Mouse (Mus musculus) heart, adult 8-10 months (tissue): Measurements from ENCODE around the gene Trim2. TPM values are rescaled to one million over a fixed set of nuclear protein-coding genes. Genes with fewer than 3 reads are reported as not detected.

Experiments
- DNase-seq: peaks from one replicate; pipeline ENCODE4 v3.0.0; 2022; ENCODE audit warnings: low spot score
- total RNA-seq, 4 experiments: library from RNA; stranded (reverse); gene quantifications; 2 replicates each; pipeline ENCODE4 v1.2.4; 2022

Gene Trim2
- total RNA-seq, 4 experiments from 2014 or later: 4.9 to 8.2 (median 6.7) TPM

DNA sequence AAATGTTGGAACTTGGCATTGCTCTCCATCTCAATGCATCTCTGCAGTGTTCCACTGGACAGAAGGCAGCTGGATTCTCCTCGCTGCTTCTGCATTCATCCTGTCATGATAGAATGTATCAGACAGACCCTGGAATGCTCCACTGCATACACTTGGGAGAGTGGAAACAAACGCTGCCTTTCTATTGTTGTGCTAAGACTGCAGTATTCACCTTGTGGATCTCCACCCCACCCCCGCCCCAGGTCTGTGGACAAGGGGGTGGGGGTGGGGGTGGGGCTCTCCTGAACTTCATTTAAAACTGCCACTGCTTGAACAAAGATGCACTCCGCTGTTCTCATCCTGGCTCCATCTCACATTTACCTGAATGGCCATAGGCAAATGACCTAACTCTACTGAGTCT, 112.8 kb downstream of the Trim2 start:
- no peak for DNase-seq

DNA sequence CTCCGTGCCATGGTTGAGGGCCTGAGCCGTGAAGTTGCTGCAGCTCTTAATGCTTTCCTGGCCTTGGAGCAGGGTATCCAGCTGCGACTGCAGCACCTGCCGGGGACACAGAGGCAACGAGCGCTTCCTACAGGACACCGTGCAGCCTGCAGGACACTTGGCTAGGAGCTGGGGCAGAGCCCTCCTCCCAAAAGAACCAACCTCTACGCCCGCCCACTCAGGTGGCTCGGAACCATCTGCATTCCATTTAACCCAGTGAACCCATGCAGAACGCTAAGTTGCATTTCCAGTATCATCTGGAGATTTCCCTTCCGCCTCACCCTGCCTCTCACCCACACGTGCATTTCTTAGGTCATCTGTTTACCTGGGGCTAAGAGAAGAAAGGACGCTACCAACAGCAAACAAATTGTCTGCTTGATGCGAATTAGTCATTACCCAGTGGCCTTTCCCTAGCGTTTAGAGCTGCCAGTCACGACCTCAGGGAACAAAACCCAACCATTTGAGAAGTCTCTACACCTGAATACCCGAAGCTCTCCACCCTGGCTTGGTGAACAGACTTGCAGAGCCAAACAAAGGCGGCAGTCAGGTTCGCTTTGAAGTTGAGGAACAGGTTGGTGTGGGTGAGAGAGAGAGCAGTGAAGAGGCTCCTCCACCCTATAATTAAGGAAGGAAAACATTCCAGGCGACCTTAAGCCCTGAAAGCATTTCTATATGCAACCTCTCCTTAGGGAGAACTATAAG, 115.4 kb downstream of the Trim2 start:
- DNase-seq: no peak

DNA sequence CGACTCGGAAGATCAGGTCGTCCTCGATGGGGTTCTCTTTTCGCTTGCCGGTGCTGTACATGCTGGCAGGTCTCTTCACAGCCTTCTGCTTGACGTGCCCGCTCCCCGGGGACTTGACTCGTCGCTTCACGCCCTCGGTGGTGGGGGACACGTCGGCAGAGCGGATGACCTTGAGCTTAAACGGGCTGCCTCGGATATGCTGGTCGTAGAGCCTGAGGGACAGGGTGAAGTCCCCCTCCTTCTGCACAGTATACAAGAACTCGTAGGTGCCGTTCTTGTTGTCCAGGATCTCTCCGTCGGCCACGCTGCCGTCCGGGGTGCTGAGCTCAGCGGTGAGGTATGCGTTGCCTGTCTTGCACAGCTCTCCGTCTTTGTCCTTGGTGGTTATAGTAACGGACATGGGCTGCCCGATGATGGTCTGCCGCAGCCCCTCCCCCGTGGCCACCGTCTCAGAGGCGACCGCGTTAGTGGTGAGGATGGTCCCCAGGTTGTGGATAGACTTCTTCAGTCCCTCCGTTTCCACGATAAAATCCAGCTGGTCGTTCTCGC, 116.1 kb downstream of the Trim2 start:
- no peak for DNase-seq

DNA sequence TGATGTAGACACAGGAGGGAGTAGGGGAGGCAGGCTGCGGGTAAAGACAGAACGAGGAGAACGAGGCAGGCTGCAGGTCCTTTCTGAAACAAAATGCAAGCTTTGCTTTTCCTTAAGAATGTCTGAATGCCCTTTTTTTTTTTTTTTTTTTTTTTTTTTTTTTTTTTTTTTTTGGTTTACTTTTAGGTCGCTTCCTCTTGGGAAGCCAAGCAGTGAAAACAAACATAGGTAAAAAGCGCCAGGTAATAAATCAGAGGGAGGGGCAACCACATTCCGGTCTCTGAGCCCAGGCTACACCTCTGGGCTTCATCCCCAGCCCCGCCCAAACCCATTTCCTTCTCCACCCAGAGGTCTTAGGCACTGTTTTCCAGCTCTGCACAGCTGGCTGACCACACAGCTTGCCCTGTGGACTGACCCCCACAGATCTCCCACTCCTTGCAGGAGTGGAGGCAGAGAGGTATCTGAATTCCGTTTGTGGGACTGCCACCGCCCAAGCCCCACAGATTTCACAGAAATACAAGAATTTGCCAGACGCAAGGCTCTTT, 117.0 kb downstream of the Trim2 start:
- DNase-seq: no peak

DNA sequence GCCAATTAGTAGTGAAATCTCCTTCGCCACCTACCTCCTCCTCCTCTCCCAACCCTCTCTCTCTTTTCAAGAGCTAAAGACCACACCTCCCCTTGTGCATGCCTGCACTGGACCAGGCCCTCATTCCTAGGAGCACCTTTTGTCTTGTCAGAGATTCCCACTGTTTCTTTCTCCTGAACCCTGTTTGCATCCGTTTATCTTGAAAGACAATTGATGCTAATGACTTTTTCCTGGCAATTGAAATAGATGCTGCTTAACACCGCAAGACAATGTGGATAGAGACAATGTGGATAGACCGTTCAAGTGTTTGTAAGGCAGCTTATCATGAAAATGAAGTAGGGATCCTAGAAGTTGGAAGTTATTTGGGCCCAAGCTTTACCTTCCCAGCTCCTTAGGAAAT, 125.0 kb downstream of the Trim2 start:
- DNase-seq: no peak

DNA sequence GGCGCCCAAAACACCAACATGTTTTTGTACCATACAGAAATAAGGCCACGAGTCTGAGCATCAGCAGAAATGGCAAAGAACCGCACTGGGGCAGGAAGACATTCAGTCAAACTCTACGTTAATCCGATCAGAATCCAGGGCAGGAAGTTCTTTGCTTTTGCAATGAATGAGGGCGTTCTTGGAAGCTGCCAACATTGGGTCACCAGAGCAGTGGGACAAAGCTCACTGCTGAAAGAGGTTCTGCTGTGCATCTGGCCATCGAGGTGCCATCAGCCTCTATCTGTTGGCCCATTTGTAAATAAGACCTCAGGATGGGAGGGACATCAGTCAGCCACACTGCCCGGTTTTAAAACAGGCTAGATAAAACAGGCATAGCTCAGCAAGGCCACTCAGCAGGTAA, 125.6 kb downstream of the Trim2 start:
- DNase-seq: no peak

DNA sequence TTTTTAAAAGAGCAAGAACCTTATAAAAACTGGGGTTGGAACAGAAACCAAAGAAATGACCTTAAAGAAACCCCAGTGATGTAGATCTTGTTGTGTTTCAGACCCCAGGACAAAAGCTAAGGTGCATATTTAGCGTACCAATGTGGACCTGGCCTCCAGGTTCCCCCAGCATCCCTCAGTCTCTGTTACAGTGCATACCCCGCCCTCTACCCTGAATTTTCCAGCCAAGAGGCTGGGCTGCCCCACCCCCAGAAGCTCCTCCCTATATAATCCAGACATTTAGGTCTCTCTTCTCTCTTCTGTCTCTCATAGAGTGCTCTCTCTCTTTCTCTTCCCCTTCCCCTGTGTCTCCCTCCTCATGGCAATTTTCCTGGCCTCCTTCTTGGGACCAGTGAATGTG, 126.4 kb downstream of the Trim2 start:
- DNase-seq: no peak

DNA sequence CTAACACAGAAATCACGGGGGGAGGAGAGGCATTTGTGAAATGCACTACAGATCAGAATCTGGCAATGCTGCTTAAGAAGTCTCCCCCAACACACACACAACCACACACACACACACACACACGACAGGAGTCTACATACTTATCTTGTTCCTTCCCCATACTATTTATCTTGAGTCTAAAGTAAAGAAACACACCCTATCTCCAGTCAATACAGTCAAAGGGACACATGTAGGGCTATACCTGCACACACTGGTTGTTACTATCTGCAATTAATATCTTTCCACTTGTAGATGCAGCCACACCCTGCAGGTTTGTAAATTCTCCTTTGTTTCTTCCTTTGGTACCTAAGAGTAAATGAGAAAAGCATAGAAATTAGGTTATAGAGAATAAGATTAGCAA, 128.8 kb downstream of the Trim2 start:
- no peak for DNase-seq

DNA sequence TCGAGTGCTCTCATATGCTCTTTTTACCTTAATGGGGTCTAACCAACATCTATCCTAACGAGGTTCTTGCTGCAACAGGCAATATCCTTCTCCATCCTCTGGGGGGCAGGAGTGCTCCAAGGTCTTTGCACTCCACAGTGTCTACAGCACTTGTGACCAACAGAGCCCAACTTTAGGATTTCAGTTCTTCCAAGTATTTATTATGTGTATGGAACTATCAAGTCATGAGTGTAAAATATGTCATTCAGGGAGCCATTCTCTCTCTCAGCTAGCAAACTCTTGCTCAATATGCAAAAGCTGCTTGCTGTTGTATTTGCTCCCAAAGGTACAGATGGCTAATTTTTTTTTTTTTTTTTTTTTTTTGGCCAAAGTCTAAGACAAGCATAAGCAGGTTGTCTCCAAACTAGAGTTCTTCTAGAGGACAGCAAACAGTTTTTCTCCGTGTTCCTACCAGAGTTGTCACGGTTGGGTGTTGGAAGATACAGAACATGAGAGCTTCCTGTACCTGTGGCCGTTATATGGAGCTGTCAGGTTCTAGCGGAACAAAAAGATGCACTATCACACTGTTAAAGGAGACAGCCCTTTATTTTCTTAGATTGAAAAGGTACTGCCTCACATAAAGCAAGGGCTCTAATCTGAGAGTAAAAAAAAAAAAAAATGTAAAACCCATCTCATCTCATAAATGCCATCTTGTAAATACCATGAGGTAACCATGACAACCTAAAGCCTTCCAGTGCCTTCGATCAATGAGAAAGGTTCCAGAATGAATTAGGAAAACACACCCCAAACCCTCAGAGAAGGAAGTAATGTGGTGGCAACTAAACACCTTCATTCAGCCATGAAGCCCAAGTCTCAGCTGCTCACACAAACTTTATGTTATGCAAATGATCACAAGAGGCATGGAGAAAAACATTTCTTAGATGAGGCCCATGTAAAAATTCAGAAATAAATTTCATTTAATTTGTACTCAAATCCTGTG, 131.1 kb downstream of the Trim2 start:
- peak; percentile 74 for DNase-seq

DNA sequence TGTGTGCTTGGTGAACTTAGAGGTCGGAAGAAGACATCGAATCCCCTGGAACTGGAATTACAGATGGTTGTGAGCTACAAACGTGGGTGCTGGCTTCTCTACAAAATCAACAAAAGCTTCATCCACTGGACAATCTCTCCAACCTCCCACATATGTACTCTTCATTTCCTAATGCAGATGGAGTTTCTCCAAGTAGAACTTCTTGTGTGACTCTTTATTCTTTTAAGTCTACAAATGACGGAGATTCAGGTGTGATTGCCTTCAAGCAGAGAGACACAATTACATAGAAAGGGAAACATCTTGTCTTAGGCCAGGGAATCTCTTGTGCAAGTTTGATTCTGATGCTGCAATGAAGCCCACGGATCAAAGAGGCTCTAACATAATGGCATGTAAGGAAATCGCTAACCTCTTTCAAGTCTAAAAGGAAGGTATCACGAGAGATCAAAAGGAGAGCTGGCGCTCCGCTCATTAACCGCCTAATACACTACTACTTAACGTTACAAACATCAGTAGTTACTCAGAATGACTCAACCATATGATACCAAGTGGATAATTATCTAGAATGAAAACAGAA, 133.0 kb downstream of the Trim2 start, which contains the start of gene Gm6525:
Gene Gm6525, plus strand, starts transcription at position 524 of the 574 bp plus-strand sequence.
- DNase-seq: no peak

DNA sequence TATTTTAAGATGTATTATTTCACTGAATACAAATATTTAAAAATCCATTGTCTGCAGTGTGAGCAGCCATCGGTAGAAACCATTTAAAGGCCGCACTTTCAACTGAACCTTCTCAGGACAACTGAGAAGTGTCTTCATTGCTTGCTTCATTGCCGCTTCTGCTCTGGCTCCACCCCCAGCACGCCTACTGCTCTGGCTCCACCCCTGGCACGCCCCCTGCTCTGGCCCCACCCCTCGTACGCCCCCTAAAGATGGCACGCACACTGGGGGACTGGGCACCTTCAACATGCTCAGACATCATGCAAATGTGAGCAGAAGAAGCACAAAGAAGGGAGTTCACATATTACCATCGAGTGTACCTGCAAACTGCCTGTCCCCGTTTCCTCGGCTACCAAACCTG, 134.3 kb downstream of the Trim2 start:
- DNase-seq: no peak

DNA sequence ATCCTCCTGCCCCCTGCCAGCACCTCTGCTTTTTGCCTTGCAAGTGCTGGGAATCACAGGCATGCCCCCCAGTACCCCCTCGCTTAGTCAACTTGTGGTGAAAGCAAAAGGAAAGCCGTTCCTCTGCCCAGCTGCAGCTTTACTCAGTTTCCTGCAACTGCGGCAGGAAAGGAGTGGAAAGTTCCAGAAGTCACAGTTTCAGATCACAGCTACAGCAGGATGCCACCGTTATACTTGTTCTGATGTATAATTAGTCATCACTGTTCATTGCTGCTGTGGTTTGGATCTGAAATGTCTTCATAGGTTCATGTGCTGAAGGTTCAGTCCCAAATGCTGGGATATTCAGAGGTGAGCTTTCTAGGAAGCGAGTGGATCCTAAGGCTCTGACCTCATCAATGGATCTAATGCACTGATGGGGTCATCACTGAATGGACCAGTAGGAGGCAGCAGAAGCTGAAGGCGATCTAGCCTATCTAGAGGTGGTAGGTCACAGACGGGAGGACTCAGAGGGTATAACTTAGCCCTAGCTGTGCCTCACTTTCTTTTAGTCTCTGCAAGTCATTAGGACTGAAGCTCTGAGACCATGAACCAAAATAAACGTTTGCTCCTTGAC, 137.2 kb downstream of the Trim2 start:
- no peak for DNase-seq

DNA sequence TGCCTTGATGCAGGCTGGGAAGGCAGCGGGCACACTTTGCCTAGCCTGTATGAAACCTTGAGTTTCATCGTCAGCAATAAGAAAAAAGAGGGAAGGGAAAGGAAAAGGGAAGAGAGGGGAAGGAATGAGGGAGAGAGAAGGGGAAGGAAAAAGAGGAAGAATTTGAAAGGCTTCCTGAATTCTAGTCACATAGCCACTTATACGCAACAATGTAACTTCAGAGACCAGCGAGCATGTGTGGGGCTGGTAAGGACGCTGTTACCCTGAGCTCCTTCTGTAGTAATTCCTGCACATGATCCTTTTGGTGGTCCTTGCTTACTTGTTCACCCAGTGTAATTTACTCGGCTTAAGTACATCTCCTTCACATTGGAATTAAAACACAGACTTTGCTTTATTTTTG, 137.7 kb downstream of the Trim2 start:
- DNase-seq: no peak

DNA sequence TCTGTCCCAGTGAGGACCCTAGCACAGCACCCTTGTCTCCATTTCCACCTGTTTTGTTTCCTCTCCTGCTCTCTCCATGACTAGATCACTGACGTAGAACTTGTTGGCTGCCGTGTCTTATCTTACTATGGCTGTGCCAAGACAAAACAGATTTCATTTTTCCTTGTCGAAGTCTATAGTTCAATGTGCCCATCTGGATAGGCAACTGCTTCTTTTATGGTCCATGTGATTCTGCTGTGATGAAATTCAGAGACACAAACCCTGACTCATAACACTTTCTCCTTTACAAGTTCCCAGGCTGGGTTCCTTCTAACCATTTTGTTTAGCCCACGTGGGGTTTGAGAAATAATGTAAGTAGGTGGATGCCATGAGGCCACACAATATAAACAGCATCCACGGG, 140.6 kb downstream of the Trim2 start:
- no peak for DNase-seq

DNA sequence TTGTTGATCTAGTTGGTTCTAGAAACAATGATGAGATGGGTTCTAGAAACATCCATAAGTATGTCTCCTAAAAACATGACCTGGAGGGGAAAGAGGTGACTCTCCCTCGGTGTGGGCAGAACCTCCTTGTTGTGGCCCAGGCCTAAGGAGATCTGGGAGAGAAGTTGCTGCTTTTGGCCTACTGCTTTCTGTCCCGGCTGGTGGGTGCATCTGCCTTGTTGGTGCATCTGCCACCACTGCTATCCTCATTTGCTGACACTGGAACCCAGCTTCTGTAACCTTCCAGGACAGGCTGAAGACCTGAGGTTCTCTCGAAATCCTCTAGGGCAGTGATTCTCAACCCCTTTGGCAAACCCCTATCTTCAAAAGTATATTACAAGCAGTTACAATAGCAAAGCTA, 141.3 kb downstream of the Trim2 start:
- DNase-seq: no peak

DNA sequence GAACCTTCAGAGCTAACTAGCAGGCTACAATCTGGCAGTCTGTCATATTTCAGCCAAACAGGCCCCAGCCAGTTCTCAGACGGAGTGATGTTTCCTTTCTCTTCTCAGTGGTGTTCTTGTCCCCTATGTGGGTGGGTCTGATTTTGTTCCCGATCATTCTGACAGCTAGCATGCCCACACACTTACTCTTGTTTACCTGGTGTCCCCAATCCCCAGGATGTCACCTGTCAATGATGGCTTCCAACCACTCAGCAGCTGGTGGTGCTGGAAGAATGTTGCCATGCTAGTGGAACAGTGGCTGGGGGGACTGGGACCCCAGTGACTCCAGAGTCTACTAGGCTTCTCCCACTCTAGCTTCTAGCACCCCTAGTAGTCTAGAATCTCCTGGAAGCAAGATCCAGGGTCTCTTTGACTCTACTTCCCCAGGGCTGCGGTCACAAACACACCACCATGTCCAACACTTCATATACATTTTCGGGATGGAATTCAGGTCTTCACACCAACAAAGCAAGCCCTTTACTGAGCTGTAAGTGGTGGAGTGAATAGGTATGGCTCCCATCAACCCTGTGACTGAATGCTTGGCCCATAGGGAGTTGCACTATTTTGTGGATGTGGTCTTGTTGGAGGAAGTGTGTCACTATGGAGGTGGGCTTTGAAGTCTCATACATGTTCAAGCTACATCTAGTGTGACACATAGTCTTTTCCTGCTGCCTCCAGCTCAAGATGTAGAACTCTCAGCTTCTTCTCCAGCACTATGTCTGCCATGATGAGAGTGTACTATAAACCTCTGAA, 148.9 kb downstream of the Trim2 start:
- no peak for DNase-seq

DNA sequence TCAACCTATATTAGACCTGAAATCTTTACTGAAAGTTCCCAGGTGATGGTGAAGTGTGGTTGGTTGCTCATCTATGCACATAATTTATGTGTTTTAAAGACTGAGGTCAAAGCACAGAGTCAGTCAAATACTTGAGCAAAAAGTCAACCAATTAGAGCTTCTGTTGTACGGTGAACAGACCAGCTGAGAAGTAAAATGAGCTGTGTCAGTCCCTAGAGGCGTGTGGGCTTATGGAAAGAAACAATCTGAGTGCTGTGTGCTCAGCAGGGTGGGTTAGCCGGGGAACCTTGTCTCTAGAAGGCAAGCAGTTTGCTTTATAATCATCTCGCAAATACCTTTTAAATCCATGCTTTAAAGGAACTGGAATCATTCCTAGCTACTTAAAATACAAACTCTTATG, 149.7 kb downstream of the Trim2 start:
- DNase-seq: no peak

DNA sequence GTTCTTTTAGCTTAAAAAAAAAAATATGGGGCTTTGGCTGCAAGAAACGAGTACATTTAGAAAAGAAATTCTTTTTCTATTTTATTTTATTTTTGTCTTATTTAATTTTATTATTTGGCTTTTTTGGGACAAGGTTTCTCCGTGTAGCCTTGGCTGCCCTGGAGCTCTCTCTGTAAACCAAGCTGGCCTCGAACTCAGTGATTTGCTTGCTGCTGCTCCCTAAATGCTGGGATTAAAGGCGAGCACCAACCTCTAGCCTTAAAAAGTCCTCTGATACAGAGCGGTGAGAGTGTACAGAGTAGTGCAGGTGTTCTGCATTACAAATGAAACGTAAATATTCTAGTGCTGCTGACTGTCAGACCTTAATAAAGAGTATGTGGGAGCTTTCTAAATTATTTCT, 150.6 kb downstream of the Trim2 start:
- no peak for DNase-seq

DNA sequence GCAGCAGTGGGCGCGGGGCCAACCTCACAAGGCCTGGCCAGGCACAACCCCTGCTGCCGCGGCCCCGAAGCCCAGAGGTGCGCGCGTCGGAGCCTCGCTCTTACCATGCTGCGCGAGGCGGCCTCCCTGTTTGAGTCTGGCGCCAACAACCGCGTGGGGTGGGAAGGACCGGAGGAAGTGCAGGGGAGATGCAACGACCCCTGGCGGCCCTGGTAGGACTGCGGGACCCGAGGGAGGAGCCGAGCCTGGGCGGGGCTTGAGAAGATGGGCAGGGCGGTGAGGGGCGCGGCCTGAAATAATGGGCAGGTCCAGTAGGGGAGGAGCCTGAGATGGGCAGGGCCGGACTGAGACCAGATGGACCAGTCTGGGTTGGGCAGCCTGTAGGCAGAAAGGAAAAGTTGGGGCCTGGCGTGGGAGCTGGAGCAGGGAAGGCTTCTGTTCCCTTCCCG, 151.1 kb downstream of the Trim2 start, which contains the start of gene Mnd1:
Gene Mnd1, minus strand, starts transcription at position 229 of the 449 bp plus-strand sequence.
- DNase-seq: peak; percentile 99

DNA sequence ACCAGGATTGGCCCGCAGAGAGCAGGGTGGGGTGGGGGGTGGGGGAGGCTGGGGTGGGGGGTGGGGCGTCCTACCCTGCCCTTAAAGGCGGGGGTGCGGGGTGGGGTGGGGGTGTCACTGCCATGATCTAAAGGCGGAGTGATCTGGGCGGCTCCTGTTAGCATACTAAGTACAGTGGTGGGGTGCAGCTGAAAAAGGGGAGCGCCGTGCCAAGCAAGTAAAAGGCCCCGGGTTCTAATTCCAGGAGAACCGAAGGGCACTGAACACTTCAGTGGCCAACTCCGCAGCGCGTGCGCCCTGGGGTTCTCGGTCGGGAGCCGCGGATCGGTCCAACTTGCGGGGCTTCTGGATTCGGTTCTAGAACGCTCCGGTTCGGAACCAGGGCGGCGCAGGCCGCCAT, 151.5 kb downstream of the Trim2 start:
- no peak for DNase-seq
